Mouse (Mus musculus) lung, adult 2 months (tissue): ENCODE results near the gene Cpne9.

Source experiments
- CTCF ChIP-seq: fragments of 200-500 bp; IDR thresholded peaks from 2 replicates; pipeline ENCODE4 v1.5.1; 2011; ENCODE audit warnings: mild to moderate bottlenecking, low read length, control low read depth; ENCODE audit not compliant: insufficient read depth
- POLR2A ChIP-seq: fragments of 200-500 bp; IDR thresholded peaks from 2 replicates; pipeline ENCODE4 v1.6.1; 2011; ENCODE audit warnings: low read depth, mild to moderate bottlenecking, control low read depth, low read length, borderline replicate concordance; ENCODE audit errors: extremely low read depth

DNA sequence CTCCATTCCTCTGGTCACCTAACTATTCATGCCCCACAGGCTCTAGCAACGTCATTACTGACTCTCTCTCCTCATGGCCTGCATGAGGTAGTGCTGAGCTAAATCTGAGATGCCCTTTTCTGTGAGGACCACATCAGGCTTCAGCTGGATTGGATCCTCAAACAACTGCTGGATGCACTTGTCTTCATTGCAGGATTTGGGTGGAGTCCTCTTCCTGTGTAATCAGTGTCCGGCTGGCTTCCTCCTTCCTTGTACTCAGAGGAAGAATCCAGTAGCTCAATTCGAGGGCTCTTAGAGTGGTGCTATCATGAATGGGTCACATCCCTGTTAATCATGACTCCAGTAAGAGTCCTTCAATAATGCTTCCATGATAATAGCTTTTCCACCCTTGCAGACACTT lies 71.6 kb downstream of the Cpne9 start:
- TF ChIP-seq POLR2A (no peak), CTCF (no peak)
